Mouse (Mus musculus) lung, postnatal 14 days (tissue): ENCODE data around the gene Itgb8.

Experiments used
- DNase-seq: peaks from one replicate; pipeline ENCODE4 v3.0.0; 2021

Itgb8 gene

DNA sequence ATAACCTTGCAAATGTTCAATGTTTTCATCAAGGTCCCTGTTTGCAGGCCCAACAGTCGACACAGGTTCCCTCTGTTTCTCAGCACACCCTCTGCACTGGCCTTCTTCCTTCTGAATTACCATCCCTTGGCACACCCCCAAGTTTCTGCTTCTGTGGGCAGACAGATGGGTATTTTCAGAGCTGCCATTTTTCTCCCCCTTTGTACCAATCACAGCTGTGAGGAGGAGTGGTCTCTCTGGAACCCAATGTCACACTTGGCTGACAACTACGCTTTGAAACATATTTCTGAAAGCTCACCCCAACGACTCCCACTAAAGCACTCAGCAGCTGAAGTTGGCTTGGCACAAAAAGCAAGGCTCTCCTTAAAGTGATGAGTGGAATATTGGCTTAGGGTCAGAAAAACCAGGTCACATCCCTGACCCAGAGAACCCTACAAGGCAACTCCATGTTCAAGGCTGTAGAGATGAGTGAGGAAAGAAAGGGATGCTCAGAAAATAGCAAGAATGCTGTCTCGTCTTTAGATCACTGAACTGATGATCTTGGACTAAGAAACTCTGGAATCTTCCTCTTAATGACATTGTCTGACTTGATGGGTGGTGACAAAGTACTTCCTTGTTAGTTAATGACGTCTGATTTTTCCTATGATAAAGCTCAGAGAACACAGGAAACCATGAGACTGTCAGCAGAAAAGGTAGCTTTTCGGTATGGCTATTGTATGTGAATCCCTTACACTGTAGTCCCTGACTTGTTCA, 31.7 kb downstream of the Itgb8 start:
- no peak for DNase-seq

- no peak for DNase-seq
These were observed 34.2 kb downstream of the Itgb8 start for GRCm38 (mm10) chr12:119204411-119204810.

DNA sequence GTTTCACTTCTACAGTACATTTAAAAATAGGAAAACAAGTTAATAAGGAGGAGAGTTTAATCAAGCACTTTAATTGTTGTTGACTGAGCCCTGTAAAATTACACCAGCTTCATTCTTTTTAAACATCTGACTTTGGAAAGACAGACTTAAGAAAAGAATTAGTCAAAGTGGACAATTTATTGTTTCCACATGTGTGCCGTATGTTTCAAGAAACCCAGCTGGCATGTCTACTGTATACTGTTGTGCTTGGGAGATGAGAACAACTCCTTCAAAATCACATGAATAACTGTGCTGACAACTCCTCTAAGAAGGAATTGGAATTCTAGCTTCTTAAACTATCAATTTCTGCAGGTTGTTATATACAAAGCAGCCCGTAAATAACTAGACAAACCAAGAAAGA, 35.8 kb downstream of the Itgb8 start:
- DNase-seq = no peak

DNA sequence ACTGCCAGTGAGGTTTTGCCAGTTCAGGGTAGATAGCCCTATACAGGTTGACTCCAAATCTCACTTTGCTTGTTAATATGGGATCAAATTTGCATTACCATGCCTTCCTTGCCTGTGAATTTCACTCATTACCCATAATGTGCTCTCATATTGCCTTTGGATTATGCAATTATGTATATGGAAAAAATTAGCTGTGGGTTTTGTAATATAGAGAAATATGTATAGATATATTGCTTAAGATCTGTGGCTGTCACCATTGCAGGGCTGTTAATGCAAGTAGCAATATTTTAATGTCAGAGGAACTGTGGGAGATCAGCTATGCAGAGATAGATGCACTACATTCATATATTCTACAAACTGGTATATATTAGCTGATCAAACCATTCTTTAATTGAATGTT, 43.5 kb downstream of the Itgb8 start:
- DNase-seq = no peak

GRCm38 (mm10) chr12:119189814-119190213, 48.8 kb downstream of the Itgb8 start:
- DNase-seq = no peak

GRCm38 (mm10) chr12:119185441-119185840, 53.2 kb downstream of the Itgb8 start:
- DNase-seq = no peak

DNA sequence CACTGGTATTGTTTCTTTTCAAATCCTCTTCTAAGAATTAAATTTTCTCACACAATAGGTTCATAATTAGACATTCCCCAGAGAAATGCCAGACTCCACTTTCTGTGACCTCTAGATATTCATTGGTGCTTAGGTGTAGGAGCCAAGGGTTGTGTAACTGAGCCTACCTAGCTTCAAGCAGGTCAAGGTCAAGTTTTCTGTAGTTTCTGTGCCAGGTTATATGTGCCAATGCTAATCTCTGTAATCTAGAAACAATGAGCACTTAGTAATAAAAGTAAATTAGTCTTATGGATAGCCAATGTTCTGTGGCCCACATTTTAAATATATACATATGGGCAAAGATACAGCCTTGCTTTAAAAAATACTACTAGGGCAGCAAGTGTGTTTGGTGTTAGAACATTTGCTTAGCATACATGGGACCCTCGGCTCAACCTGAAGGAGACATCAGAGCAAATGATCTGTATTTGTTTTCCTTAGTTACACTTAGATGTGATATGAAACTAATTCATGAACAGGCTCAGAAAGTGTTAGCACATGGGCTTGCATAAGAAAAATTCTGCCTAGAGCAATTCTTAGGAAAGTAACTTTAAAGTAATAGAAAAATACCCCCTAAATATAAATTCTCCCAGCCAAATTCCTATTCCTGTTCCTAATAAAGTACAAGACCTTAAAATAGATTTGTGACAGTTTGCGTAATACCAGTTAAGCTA, 56.2 kb downstream of the Itgb8 start:
- DNase-seq = no peak

DNA sequence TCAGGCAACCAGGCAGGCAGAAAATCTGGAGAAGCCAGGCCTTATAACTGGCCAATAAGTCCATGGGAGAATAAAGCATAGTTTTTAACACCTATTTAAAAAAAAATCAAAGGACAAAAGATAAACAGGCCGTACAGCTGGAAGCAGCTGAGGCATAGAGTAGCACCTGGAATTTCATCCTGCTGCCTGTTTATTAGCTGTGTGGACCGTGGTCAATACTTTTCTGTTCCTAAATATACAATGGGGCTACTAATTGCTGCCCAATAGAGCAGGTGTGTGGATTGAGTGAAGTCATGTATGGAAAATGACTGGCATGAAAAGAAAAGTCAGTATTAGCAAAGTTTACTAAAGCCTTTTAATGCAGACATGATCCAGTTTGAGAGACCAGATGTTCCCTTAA, 62.6 kb downstream of the Itgb8 start:
- no peak for DNase-seq

- no peak for DNase-seq
These were observed 68.6 kb downstream of the Itgb8 start for GRCm38 (mm10) chr12:119169828-119170539.

- peak; percentile 7 for DNase-seq
These were observed 69.5 kb downstream of the Itgb8 start for GRCm38 (mm10) chr12:119169143-119169542.

DNA sequence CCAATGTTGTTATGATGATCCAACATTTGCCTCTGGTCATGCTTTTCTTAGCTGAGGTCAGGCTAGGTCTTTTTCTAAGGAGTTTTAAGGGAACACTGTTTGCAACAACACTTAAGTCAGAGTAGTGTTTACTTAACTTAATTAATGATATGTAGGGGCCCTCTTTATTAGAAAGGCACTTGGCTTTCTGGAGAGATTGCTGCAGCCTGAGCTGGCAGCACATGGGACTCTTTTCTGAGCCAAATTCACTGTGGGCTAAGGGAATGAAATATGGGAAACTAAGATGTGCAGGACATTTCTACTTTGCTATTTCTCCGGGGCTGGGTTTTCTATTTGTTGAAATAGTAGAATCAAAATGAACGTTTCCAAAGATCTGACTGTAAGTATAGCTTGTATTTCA, 73.5 kb downstream of the Itgb8 start:
- DNase-seq = peak; percentile 13

- DNase-seq = peak; percentile 14
These were observed 73.9 kb downstream of the Itgb8 start for GRCm38 (mm10) chr12:119164672-119165071.

GRCm38 (mm10) chr12:119164176-119164575, 74.4 kb downstream of the Itgb8 start:
- DNase-seq = no peak

GRCm38 (mm10) chr12:119160786-119161185, 77.8 kb downstream of the Itgb8 start:
- DNase-seq = no peak

GRCm38 (mm10) chr12:119159254-119159933, 79.2 kb downstream of the Itgb8 start:
- DNase-seq = no peak

- no peak for DNase-seq
These were observed 80.9 kb downstream of the Itgb8 start for GRCm38 (mm10) chr12:119157686-119158085.

GRCm38 (mm10) chr12:119157068-119157467, 81.5 kb downstream of the Itgb8 start:
- no peak for DNase-seq

GRCm38 (mm10) chr12:119155566-119155965, 83.0 kb downstream of the Itgb8 start:
- DNase-seq = peak; percentile 63

GRCm38 (mm10) chr12:119150956-119151355, 87.6 kb downstream of the Itgb8 start:
- no peak for DNase-seq

DNA sequence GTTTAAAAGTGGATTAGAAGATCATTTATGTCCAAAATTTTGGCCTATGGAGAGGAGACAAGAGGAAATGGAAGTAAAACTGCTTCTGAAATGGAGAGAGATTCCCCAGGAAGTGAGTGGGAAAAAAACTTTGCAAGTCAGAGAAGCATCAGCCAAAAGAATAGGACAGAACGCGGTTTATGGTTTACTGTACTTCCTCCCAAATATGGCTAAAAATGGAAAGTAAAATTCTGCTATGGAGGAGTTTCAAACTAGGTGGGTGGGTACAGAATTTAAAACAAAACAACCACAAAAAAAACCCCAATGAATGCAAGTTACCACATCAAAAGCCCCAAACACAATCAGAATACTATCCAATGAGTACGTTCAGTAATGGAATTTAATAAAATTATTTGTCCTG, 90.8 kb downstream of the Itgb8 start:
- no peak for DNase-seq

- DNase-seq = no peak
These were observed 92.6 kb downstream of the Itgb8 start for GRCm38 (mm10) chr12:119146031-119146430.

GRCm38 (mm10) chr12:119137946-119138345, 100.7 kb downstream of the Itgb8 start:
- DNase-seq = no peak

DNA sequence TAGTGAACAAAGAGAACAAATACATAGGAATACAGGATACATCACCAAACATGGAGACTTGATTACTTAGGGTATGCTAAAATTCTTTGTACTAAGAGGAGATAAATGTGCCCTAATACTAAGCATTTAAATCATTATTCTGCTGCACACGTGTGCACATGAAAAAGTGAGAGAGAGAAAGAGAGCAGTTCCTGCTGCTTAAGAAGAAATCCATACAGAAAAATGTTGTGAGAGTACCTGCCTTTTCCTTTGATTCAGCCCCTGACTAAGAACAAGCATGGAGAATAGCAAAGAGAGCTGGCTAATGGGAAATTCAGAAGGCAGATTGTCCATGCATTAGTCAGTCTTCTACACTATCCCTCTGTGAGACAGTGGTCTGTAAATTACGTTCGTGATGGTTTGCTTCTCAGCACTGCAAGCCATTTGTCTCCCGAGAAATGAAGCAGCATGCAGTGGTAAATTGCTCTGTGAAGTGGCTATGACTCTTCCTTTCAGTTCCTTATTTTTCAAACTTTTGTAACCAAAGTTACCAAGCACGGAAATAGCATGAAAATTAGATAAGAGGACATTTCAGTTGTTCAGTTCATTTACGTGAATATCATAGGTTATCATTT, 125.0 kb downstream of the Itgb8 start:
- DNase-seq = no peak
